Mouse (Mus musculus) mouse trophoblast stem cell (cell line): Measurements from ENCODE around the gene Eif2ak3.
"Not testable (repeated sequence)": the region's sequence is repeated elsewhere in the genome, so short reads cannot be mapped to it uniquely, and the experiment has no call there.

Source experiments
- in situ Hi-C, 2 experiments: fragments of 300-500 bp; cut with MseI, MboI; formaldehyde crosslinking; loops; 2 replicates in 1 of 2; 3 replicates in 1 of 2; pipeline ENCODE4 v1.15.1; 2025

Eif2ak3 gene

DNA sequence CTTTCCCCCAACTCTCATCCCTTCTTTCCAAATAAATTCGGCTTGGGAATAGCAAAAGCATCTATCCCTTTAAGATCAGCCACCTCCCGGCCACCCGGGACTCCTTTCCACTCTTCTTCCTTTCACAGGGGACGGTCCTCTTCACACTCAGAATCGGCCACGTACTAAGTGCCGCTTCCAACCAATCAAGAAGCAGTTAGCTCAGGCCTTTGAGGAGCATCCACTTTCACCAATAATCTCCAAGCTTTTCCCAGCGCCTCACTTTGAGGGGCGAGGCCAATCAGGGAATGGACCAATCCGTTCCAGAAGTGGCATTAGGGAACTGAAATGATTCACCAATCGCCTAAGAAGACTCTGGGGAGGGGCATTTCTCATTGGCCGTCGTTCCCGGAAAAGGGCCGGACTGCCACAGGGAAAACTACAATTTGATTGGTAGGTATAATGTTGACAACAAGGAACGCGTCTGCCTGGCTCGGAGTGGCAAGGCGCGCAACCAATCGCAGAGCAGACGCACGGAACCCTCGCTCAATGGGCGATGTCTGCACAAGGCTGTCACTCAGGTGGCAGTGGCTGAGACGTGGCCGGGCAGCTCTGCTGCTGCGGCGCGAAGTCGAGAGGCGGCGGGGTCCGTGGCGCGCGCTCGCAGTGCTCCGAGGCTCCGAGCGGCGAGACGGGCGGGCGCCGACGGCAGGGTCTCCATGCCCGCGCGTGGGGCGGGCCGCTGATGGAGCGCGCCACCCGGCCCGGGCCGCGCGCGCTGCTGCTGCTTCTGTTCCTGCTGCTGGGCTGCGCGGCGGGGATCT lies at the start of gene Eif2ak3:
Gene Eif2ak3, plus strand, starts transcription at position 514 of the 803 bp plus-strand sequence.
- in situ Hi-C loops: no loop called here

DNA sequence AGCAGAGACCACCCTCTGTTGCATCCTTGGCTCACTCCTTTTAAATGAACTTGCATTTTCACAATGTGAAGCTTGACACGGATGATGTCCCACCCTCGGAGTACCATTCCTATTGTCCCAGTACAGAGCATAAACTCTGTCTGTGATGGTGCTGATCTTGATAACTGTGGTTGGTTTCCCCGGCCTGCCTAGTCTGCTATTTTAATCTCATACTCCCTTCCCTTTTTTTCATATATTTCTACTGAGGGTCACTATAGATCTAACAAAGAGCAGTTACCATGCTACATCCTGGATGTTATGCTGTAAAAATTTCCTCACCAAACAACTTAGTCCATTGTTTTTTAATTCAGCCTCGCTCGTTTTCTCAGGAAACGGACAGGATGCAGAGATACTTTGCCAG lies 47.4 kb upstream of the Eif2ak3 start:
- in situ Hi-C loops: no loop called here

DNA sequence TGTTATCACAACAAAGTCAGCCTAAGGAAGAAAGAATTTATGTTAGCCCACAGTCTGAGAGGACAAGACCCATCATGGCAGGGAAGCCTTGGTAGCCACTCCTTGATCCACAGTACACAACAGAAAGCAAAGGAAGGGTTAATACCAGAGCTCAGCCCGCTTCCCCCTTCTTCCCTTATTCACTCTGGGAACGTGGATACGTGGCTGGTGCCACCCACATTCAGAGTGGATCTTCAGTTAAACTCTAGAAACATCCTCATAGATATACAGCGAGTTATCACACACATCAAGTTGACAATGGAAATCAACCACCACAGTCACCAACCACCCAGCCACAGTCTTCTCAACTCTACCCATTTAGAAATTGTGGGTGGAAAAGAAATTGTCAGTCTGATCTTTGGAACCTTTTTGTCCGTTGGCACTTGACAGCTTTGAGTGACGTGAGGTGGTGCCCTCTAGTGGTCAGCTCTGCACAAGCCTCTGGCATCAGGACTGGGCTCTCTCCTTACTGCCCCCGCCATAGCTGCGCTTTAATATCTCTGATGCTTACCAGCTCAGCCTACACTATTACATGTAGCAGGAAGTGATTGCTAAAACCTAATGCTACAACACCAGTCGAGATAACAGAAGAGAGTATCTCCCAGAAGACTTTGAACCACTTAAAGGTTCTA lies 46.6 kb upstream of the Eif2ak3 start:
- in situ Hi-C loops: no loop called here

DNA sequence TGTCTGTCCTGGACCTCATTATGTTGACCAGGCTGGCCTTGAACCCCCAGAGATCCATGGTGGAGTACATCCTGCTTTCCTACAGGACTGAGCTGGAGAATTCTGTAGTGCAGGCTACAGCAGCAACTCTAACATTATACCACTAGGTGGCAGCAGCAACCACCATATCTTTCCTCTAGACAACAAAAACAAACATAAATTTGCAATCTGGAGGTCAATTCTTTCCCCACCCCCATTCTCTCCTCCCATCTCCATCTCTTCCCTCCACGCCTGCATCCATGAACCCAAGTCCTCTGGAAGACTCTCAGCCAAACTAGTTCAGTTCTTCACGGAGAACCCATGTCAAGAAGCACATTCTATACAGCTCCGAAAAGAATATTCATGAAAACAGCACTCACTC lies 39.7 kb upstream of the Eif2ak3 start:
- in situ Hi-C loops: no loop called here

DNA sequence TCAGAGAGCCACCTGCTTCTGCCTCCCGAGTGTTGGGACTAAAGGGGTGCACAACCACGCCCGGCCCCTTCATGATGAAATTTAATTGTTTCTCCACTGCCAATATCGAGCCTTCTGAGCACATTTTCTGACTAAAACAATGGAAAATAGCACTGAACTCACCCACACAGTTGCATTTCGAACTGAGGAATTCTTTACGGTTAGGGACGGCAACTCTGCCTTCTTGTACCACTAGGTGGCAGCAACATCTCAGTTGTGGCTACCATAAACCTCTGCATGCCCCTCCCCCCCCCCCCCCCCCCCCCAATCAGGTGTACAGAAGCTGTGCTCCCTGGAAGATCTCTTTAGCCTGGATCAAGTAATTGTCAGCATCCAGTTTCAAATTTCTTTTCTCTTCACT lies 39.0 kb upstream of the Eif2ak3 start:
- in situ Hi-C loops: no loop called here

DNA sequence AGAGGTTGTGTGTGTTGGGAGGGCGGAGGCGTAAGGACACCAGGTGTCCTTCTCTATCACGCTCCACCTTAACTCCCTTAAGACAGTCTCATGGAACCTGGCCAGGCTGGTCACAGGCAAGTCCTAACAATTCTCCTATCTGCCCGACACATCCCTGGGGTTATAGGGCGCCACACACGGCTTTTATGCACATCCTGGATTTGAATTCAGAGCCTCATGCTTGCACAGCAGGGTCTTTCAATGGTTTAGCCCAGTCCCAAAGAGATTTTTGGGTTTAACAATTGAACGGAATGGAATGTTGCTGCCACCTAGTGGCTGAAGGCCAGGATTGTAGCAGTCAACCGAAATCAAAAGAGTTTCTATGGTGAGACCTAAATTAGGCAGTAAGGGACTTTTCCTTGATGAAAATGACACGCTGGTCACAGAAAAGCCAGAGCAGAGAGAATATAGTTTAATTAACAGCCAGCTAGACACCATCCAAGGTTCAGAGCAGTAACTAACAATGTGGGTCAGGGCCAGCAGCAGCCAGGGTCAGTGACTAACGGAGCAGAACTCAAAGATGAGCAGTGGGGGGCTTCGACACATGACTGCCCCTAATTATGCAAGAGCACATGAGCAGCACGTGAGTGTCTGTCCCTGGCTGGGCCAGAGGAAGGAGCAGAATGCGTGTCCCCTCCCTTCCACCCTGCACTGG lies 38.3 kb upstream of the Eif2ak3 start:
- in situ Hi-C loops: no loop called here

DNA sequence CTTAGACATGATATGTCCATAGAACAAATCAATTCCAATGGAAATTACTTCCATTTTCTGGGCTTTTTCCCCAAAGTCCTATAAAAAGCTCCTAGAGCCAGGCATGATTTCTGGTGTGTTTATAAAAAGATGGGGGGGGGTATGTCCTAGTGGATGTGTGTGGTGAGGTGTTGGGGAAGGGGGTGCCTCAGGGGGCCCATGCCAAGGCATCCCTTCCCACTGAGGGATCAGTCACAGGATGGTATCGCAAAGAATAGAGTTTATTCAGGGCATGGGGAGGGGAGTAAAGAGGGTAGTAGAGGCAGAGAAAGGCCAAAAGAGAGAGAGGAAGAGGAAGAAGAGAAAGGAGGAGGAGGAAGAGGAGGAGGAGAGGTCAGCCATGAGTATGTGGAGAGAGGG lies 37.8 kb upstream of the Eif2ak3 start:
- in situ Hi-C loops: no loop called here

DNA sequence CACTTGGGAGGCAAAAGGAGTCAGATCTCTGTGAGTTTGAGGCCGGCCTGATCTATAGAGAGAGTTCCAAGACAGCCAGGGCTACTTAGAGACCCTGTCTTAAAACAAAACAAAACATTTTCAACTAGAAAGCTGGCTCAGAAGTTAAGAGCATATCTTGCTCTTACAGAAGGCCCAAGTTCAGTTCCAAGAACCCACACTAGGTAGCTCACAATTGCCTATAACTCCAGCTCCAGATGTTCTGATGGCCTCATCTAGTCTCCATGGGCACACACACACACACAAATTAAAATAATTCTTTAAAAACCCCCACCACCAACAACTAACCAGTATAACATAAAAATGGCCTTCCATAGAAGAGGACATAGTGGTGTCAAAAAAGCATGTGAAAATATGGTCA lies 33.8 kb upstream of the Eif2ak3 start:
- in situ Hi-C loops: loop anchor here in 1 of 2 experiments (5.0 kb wide), 1 partner anchor 72 kb away; no protein-coding TSS in a partner anchor

DNA sequence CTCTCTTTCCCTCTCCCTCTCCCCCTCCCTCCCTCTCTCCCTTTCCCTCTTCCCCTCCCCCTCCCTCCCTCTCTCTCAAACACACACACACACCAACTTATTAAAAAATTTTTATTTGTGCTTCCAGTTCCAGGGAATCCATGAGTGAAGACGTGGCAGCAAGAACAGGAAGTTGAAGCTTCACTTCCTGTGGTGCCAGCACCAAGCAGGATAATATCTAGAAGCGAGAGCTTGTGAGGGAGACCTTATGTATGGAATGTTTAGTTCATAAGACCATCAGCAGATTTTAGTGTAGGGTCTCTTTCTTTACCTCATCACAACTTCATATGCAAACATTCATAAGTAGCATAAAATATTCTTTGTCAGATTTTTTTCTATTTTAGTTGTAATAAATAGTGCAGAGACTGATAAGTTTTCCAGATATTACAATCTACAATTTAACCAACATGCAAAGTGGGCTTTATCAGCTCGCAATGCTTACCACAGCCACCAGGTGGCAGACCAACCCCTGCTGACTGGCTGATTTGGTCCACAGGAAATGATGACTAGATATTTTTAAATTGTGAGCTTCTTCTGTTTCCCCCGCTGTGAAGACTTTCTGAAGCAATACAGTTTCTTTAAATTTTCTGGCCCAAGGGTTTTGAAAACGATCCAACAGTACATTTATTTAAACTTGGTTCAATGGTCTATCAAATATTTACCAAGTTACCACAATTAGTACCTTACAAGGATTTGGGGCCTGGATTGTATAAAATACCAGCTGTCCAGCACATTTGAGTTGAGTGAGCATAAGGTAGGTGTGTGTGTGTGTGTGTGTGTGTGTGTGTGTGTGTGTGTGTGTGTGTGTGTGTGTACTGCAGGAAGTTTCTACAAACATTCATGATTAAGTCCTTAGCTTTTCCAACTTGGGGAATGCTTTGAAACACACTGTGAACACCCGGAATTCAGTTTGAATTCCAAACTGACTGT lies 32.5 kb upstream of the Eif2ak3 start:
- in situ Hi-C loops: loop anchor here in 1 of 2 experiments (5.0 kb wide), 1 partner anchor 70 kb away; no protein-coding TSS in a partner anchor

DNA sequence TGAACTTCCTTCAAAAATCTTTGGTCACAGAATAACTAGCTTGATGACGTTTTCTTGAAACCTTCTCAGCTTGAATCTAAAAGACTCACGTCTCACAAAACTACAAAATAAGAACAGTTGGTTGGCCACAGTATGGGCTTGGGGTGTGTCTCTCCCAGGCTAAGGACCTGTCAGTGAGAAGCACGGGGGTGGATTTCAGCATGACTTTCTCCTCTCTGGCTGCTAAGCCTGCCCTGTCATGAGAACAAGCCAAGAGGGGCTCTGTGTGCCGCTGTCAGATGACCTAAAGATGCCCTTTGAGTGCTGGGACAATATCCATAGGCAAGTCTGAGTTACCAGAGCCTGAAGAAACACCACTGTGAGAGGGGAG lies 31.8 kb upstream of the Eif2ak3 start:
- in situ Hi-C loops: loop anchor here in 1 of 2 experiments (5.0 kb wide), 1 partner anchor 70 kb away; no protein-coding TSS in a partner anchor

DNA sequence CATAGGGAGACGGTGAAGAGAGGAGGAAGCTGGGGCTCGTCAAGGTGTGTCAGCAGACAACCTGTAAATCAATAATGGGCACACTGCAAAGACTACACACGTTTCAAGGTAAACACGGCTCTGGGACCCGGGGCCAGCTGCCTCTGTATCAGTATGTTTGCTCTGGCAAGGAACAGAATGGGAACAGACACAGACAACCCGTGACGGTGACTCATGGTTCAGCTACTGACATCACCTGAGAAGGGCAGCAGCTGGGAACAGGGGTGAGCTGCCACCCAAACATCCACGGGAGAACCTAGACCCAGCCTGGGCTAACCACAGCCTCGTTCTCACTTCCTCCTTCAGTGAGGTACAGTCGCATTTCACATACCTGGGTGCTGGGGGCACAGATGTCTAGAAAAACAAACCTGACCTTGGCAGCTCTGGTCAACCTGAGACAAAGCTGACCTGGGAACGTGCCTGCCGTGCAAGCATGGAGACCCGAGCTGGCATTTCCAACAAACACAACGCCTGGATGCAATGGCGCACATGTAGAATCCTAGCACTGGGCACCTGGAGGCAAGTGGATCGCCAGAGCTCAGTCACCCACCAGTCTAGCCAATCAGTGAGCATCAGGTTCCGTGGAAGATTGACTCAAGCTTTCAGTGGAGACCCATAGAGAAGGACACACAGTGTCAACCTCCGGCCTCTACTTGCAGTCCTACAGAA lies 30.2 kb upstream of the Eif2ak3 start:
- in situ Hi-C loops: loop anchor here in 1 of 2 experiments (5.0 kb wide), 1 partner anchor 68 kb away; no protein-coding TSS in a partner anchor

DNA sequence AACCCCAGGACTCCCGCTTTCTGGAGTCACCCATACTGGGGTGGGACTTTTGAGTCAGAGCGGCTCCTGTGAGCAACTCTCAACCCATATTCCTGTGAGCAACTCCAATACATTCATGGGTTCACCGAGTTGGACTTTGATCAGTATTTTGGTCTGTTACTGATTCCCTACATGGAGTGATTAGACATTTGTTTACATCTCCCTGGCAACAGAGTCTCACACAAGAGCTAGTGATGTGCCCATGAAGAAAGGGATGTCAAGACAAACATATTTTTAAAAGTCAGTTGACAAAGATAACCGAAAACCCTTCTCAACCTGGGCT lies 29.7 kb upstream of the Eif2ak3 start:
- in situ Hi-C loops: loop anchor here in 1 of 2 experiments (5.0 kb wide), 1 partner anchor 68 kb away; no protein-coding TSS in a partner anchor

DNA sequence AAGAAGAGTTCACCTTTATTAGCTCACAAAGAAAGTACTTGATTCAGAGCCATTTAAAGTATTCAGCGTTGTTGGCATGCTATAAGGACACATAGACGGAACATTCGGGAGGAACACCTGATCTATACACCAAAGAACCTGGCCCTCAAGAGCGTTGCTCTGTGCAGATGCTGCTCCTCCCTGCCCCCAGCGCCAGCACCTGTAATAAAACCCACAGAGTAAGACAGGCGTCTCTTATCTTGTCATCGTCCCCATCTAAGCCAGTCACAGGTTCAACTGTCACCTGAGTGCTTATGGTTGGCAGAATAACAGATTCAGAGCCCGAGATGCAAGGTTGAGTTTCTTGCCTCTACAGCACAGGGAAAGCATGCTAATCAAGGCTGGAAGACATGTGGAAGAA lies 28.8 kb upstream of the Eif2ak3 start:
- in situ Hi-C loops: loop anchor here in 1 of 2 experiments (5.0 kb wide), 1 partner anchor 57 kb away; no protein-coding TSS in a partner anchor

DNA sequence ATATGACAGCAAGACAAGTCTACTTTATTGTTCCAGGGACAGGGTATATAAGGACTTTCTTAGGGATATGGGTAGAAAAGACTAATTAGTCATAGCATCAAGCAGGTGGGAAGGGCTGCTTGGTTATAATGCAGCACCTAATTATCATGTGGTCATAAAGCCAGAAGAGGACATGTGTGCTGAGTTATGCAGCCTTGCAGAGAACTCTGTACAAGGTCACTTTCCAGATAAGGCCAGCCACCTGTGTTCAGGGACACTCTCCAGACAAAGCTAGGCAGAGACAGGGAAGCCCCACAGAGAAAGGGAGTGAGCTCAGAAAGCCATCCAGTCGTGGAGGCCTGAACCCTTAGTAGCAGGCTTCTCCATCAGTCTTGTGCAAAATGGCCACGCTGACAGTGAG lies 22.7 kb upstream of the Eif2ak3 start:
- in situ Hi-C loops: no loop called here

DNA sequence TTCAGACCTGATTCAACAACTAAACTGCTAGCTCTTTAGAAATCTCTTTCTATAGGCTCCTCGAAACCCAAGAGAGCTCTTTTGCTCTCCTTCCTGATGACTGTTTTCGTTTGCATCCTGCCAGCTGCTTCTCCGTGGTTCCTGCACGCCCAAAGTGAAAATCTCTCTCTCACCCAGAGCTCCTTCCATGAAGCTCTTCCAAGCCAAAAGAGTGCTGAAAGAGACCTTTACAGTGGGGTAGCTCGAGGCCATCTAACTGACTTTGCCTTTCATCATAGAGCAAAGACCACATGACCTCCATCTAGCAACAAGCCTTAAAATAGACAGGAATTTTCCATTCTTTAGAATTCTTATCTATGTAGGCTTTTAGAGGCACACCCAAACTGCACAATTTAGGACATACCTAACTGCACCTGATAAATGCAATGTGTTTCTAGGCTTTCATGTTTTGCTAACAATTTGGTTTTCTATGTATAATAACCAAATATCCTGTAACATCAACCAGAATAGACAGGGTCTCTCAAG lies 21.9 kb upstream of the Eif2ak3 start:
- in situ Hi-C loops: no loop called here

DNA sequence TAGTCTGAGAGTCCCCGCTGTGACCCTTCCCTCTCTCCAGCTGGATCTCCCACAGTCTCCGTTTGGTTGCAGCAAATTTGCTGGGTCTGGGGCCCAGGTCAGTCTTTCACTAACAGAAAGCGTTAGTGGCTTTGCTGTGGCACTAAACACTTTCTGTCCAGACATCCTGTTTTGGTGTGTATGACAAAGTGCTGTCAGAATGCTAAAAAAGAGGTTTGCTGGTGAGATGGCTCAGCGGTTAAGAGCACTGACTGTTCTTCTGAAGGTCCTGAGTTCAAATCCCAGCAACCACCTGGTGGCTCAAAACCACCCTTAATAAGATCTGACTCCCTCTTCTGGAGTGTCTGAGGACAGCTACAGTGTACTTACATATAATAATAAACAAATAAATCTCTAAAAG lies 21.0 kb upstream of the Eif2ak3 start:
- in situ Hi-C loops: not testable (repeated sequence)

DNA sequence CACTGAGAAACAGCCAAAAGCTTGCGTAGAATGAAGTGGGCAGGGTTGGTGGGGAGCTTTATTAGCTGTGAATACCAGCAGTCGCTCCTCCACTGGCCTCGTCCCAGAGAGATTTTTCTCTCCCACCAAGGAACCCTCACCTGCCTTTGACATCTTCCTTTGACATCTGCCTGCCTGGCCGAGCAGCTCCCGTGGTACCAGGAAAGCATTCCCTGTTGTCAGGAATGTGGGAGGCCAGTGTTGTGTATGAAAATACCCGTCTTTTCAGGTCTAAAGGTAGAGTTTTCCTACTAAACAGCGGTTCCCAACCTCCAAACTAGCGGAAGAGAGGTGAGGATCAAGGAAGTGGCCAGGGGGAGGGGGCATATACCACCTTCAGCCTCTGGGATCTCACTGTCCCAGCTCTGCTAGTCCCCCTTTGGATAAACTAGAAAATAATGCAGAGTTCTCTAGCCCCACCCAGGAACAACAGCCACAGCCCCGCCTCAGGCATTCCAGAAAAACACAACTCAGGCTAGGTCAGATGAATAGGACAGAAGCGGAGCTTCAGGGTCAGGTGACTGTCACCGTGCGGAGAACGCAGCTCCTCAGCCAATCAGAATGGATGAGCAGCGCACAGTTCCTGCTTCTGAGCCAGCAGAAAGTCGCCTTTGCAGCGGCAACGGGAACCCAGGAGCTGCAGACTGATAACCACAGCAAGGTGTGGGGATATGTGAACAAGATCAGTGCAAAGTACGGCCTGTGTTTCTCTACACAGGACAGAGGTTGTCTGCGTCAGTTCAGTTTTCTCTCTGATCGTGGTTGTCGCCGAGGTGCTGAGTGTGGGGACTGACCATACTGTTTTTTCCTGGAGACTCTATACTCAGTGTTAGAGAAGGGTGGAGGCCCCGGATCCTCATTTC lies 20.0 kb upstream of the Eif2ak3 start:
- in situ Hi-C loops: no loop called here

DNA sequence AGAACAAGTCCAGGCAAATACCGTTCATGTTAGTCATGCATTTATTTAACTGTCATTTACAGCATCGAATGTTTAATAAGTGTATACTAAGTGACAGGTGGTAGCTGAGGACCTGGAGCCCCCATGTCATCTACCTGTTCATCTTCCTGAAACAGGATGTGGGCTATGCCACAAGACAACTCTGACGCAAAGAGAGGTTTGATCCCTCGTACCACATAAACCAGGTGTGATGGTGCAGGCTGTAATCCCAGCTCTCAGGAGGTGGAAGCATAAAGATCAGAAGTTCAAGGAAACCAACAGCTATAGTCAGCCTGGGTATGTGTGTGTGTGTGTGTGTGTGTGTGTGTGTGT lies 19.4 kb upstream of the Eif2ak3 start:
- in situ Hi-C loops: no loop called here

DNA sequence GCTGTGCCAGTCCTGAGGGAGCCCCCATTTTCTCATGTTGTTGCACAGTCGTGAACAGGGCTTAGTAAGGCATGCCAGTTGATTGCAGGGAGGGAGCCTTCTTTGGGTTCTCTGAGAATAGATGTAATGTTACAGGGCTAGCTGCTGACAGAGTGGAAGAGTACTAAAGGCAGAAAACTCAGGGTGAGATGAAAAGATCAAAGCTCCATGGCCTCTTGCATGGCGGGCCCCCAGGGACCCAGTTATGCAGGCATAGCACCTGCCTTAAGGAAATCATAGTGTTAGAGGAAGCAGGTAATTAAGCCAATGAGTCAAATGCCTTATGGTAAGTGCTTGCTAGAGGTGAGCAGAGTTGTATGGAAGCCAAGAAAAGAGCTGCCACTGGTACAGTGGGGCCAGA lies 14.9 kb upstream of the Eif2ak3 start:
- in situ Hi-C loops: no loop called here
